Mouse (Mus musculus) midbrain, embryonic 15.5 days (tissue): Measurements from ENCODE around the gene Pfn3. TPM values are rescaled to one million over a fixed set of nuclear protein-coding genes. Genes with fewer than 3 reads are reported as not detected.

ENCODE experiments used
- ATAC-seq: fragments of 200-750 bp; cut with Nextera tagmentation; replicated peaks from 2 replicates; pipeline ENCODE4 v1.8.0; 2017; ENCODE audit warnings: moderate TSS enrichment
- H3K27ac ChIP-seq: fragments of 300-500 bp; sonication (generic); 2 replicates; pipeline ENCODE4 v1.5.1; 2015; ENCODE audit warnings: mild to moderate bottlenecking, inconsistent platforms
- H3K27me3 ChIP-seq: fragments of 300-500 bp; sonication (generic); replicated peaks from 2 replicates; pipeline ENCODE4 v1.6.1; 2015; ENCODE audit warnings: inconsistent platforms
- H3K36me3 ChIP-seq: fragments of 300-500 bp; sonication (generic); replicated peaks from 2 replicates; pipeline ENCODE4 v1.6.1; 2015; ENCODE audit warnings: inconsistent platforms
- H3K4me1 ChIP-seq: fragments of 300-500 bp; sonication (generic); 2 replicates; pipeline ENCODE4 v1.6.1; 2015; ENCODE audit warnings: inconsistent platforms
- H3K4me2 ChIP-seq: fragments of 300-500 bp; sonication (generic); 2 replicates; pipeline ENCODE4 v1.6.1; 2015; ENCODE audit warnings: inconsistent platforms, mild to moderate bottlenecking, moderate library complexity
- H3K4me3 ChIP-seq: fragments of 300-500 bp; sonication (generic); 2 replicates; pipeline ENCODE4 v1.5.1; 2015; ENCODE audit warnings: mild to moderate bottlenecking, inconsistent platforms
- H3K9ac ChIP-seq: fragments of 300-500 bp; sonication (generic); 2 replicates; pipeline ENCODE4 v1.6.1; 2015; ENCODE audit warnings: mild to moderate bottlenecking, inconsistent platforms
- H3K9me3 ChIP-seq: fragments of 300-500 bp; sonication (generic); 2 replicates; pipeline ENCODE4 v1.6.1; 2016; ENCODE audit warnings: inconsistent platforms
- WGBS: fragments of 180-500 bp; shearing (Covaris S2); methylation state at CpG from one replicate; pipeline ENCODE4 v1.1.7; 2015; ENCODE audit warnings: mixed read lengths; 5-methylcytosine and 5-hydroxymethylcytosine counted together
- polyA plus RNA-seq: library from polyadenylated mRNA; unstranded; fragments of >200 nt; fragmentation: Nextera tagmentation; extraction: Ambion mirVana; gene quantifications from 2 replicates; pipeline ENCODE4 v1.2.1, GENCODE M21; 2015

The Pfn3 gene
- polyA plus RNA-seq: 0.43 and 0.45 TPM in 2 replicates

DNA sequence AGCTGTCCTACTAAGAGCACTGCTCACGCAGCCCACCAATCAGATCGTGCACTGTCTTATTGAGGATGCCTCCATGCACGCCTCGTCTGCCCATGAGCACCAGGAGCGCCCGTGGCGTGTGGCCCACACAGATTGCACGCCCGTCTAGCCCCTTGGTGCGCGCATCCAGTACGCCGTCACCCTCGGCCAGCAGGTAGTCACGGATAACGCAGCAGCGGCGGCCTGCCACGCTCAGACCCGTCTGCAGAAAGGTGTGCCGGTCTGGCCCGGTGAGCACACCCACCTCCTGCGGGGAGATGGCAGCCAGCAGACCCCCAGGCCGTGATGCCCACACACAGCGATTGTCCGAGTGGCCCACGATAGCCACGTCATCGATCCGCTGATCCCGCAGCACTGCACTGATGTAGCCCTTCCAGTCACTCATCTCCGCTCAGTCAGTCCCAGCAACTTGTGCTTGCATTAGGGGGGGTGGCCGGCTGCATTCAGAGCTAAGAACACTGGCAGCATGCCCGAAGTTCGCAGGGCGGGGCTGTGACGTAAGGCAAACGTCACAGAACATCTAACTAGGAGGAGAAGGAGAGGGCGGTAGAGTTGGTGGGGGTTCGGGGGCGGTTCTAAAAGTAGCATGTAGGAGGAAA, at the start of gene Pfn3:
Gene Pfn3, minus strand, starts transcription at position 490 of the 638 bp plus-strand sequence.
- 11% methylated on average over 41 of the region's 41 CpGs for WGBS
- Histone ChIP-seq H3K9me3 (no peaks in the 10 kb centered on the region), H3K9ac (peak within 1 kb of the TSS; percentile 33), H3K36me3 (no peaks in the 10 kb centered on the region), H3K27ac (no peak within 1 kb of the TSS), H3K4me2 (peak within 1 kb of the TSS; percentile 60), H3K4me3 (peak within 1 kb of the TSS; percentile 39), H3K4me1 (peaks cover 10% of the 10 kb centered on the region), H3K27me3 (peaks cover 21% of the 10 kb centered on the region)
- ATAC-seq: peak; percentile 67

DNA sequence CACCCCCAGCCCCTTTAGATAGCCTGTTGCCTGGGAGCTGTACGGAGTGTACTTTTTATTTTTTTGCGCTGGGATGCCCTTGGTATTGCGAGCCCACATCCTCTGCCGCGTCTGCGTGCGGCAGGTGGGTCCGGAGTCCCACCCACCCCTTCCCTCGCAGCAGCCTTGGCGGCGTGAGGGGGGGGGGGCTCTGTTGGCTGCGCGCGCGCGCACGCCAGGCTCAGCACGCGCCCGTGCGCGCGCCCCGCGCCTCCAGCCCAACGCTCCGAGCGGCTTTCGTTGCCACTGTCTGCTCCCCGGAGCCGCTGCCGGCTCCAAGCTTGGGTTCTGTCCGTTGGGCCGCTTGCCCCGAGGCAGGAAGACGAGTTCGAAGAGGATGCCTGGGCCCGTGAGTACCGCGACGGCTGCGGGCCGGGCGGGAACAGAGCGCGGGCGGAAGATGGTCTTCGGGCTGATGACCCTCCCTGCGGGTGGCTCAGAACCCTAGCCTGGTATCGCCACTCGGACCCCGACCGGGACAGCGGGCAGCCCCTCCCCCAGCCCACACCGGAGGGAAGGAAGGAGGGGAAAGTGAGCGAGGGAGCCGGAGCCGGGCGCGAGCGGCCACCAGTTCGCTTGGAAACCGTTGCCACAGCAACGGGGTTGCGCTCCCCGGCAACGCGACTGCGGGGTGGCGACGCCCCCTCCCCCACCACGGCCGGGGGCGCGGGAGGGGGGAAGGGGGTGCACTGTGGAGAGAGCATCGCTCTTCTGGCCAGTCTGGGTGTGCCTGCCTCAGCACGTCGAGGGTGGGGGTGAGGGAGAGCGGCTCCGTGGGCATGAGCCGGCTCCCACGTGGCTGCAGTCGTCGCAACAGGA, 49.2 kb upstream of the Pfn3 start, which contains the start of gene Prr7:
Gene Prr7, plus strand, starts transcription at position 241 of the 858 bp plus-strand sequence.
- WGBS: under 1% methylated on average over 79 of the region's 84 CpGs
- peaks cover 57% of the 10 kb centered on the region for H3K4me1 ChIP-seq
- peak within 1 kb of the TSS; percentile 97 for H3K27ac ChIP-seq
- no peaks in the 10 kb centered on the region for H3K9me3 ChIP-seq
- peak within 1 kb of the TSS; percentile 76 for H3K9ac ChIP-seq
- H3K4me2 ChIP-seq: peak within 1 kb of the TSS; percentile 89
- H3K27me3 ChIP-seq: no peaks in the 10 kb centered on the region
- H3K36me3 ChIP-seq: peaks cover 3% of the 10 kb centered on the region; the same call in 1 of the 2 replicates
- H3K4me3 ChIP-seq: peak within 1 kb of the TSS; percentile 61
- ATAC-seq: peak; percentile 80

DNA sequence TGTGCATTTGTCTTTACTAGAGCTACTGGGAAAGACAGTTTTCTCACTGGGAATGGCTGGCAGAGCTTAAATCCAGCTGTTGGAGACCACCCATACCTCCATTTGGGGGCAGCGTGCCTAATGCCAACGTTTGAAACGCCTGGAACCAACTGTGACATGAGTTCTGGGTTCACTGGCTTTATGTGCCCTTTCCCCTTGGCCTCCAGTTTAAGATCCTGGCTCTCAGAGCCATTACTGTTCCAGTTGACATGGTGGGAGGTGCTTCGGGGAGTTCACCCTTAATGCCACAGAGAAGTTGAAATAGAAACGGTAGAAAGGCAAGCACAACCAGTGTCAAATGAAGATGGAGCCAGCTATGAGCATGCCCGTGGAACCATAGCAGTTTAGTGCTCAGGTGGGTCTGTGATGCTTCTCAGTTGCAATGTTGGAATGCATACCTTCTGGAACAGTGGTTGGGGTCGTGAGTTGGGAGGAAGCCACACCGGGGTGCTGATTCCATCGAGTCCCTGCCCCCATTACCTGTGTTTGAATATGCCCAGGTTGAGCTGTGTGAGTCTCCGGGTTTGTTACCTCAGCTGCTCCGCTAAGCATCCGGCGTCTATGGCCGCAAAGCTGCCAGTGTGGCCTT, 48.5 kb upstream of the Pfn3 start:
- Histone ChIP-seq H3K4me1 (peaks cover 50% of the 10 kb centered on the region), H3K4me2 (peak overlapping the region; percentile 89), H3K4me3 (peak overlapping the region; percentile 61), H3K9me3 (no peaks in the 10 kb centered on the region), H3K36me3 (peaks cover 10% of the 10 kb centered on the region; the same call in 1 of the 2 replicates), H3K9ac (peak overlapping the region; percentile 76), H3K27me3 (no peaks in the 10 kb centered on the region), H3K27ac (peak overlapping the region; percentile 97)
- WGBS: 6% methylated on average over 14 of the region's 14 CpGs
- ATAC-seq: peak; percentile 24

DNA sequence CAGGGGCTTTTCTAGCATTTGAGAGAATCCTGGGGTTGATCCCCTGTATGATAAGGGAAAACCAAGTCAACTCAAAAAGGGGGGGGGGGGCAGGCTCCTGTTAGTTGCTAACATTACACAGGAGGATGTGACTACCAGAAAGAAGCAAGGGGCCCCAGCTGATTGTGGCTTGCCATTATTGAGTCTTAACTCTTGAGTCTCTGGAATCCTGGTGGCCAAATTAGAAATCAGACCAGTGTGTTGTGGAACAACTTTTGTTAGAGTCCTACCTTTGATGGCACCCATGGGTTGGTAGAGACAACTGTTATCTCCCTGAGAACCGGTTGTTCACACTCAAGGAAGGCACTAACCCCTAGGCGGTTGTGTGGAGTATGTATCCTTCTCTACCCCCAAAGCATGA, 47.9 kb upstream of the Pfn3 start:
- H3K9ac ChIP-seq: no peak overlapping the region
- peak overlapping the region; percentile 89; the same call in 1 of the 2 replicates for H3K4me2 ChIP-seq
- 44% methylated on average over 2 of the region's 2 CpGs for WGBS
- no peaks in the 10 kb centered on the region for H3K9me3 ChIP-seq
- H3K27me3 ChIP-seq: no peaks in the 10 kb centered on the region
- peaks cover 44% of the 10 kb centered on the region for H3K4me1 ChIP-seq
- H3K27ac ChIP-seq: peak overlapping the region; percentile 97
- no peak overlapping the region for H3K4me3 ChIP-seq
- H3K36me3 ChIP-seq: peaks cover 14% of the 10 kb centered on the region; the same call in 1 of the 2 replicates
- no peak for ATAC-seq

DNA sequence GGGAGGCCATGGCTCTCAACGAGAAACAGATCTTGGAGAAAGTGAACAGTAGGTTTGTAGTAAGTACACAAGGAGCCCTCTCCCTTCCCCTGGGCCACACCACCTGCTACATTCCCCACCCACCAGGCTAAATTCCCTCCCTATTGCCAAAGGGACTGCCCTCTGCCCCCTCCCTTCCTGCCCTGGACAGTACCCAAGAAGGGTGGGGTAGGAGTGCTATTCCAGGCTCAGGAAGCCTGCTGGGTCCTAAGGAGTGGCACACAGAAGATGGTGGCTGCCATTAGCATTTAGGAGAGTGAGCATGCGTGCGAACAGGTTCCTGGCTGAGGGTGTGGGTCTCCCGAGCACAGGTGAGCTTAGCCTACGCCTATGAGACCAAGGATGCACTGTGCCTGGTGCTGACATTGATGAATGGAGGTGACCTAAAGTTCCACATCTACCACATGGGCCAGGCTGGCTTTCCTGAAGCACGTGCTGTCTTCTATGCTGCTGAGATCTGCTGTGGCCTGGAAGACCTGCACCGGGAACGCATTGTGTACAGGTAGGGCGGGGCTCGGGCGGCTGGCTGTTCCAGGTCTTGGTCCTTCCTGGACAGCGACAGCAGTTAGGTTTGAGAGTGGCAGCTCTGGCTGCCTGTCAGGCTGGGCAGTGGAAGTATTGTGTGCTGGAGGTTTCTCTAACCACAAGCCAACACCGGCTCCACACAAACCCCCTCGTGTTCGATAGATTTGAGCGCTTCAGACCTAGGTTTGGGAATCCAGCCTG, 36.9 kb upstream of the Pfn3 start:
- no peak overlapping the region for H3K27ac ChIP-seq
- H3K4me3 ChIP-seq: no peak overlapping the region
- H3K9me3 ChIP-seq: no peaks in the 10 kb centered on the region
- ATAC-seq: no peak
- H3K27me3 ChIP-seq: no peaks in the 10 kb centered on the region
- no peak overlapping the region for H3K9ac ChIP-seq
- no peak overlapping the region for H3K4me2 ChIP-seq
- peaks cover 9% of the 10 kb centered on the region for H3K4me1 ChIP-seq
- H3K36me3 ChIP-seq: peaks cover 44% of the 10 kb centered on the region
- WGBS: 96% methylated on average over 16 of the region's 16 CpGs

DNA sequence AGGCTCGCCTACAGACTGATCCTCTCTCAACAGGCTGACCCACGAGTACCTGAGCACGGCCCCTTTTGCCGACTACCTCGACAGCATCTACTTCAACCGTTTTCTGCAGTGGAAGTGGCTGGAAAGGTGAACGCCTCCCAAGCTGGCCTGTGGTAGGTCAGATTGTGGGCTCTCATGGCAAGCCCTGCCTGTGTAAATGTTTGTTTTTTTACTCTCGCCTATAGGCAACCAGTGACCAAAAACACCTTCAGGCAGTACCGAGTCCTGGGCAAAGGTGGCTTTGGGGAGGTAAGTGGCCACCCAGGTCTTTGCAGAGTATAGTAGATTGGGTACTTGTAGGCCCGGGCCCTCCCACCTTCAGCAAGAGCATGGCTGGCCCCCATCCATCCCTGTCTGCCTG, 36.3 kb upstream of the Pfn3 start:
- no peaks in the 10 kb centered on the region for H3K27me3 ChIP-seq
- H3K9ac ChIP-seq: no peak overlapping the region
- H3K4me1 ChIP-seq: peaks cover 16% of the 10 kb centered on the region
- H3K4me2 ChIP-seq: no peak overlapping the region
- ATAC-seq: no peak
- peaks cover 44% of the 10 kb centered on the region for H3K36me3 ChIP-seq
- WGBS: 92% methylated on average over 10 of the region's 10 CpGs
- H3K4me3 ChIP-seq: no peak overlapping the region
- no peaks in the 10 kb centered on the region for H3K9me3 ChIP-seq
- H3K27ac ChIP-seq: no peak overlapping the region

DNA sequence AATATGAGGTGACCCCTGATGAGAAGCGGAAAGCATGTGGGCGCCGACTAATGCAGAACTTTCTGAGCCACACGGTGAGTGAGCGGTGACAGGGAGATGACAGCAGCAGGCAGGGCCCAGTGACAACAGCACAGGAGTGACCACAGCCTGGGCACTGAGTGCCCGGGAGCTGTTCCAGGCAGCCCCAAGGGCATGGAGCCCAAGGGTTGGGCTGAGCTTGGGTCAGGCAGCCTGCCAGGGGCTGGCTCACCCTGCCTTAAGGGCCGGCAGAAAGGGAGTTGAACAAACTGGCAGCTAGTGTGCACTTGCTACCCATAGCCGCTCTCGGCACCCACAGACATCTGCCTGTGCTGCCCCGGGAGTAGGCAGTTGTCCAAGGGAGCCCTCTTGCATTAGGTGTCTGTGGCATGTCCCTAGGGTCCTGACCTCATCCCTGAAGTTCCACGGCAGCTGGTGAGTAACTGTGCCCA, 35.5 kb upstream of the Pfn3 start:
- Histone ChIP-seq H3K27ac (no peak overlapping the region), H3K4me1 (peaks cover 22% of the 10 kb centered on the region), H3K9ac (no peak overlapping the region), H3K4me2 (no peak overlapping the region), H3K4me3 (no peak overlapping the region), H3K9me3 (no peaks in the 10 kb centered on the region), H3K27me3 (no peaks in the 10 kb centered on the region), H3K36me3 (peaks cover 40% of the 10 kb centered on the region)
- WGBS: 97% methylated on average over 11 of the region's 11 CpGs
- no peak for ATAC-seq

DNA sequence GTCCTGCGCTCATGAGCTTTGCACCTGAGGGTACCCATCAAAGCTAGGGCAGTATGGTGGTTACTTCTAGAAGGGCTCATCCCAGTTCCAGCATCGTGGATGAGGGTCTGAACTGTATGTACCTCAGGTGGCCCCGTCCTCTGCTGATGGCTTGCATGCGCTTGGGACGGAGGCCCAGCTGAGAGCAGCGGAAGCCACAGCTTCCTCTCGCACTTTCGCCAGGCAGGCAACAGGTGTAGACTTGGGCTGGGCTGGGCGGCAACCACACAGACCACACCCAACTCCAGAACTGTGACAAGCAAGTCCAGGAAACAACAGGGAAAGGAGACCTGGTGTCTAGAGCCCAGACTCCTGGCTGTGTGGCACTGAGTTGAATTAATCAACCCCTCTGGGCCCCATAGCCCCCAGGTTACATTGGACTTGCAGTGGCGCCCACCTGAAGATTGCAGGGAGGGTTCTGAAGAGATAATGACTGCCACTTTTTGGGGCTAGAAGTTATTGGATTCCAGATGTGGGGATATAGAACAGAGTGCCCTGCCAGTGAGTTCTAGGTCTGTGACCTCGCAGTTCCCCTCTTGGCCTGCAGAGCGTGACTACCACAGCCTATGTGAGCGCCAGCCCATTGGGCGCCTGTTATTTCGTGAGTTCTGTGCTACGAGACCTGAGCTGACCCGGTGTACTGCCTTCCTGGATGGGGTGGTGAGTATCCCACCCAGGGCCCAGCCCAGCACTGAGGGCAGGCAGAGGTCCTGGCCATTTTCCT, 34.8 kb upstream of the Pfn3 start:
- H3K27me3 ChIP-seq: no peaks in the 10 kb centered on the region
- no peak overlapping the region for H3K4me2 ChIP-seq
- no peak overlapping the region for H3K27ac ChIP-seq
- H3K4me1 ChIP-seq: peaks cover 22% of the 10 kb centered on the region
- no peak overlapping the region for H3K9ac ChIP-seq
- no peaks in the 10 kb centered on the region for H3K9me3 ChIP-seq
- no peak for ATAC-seq
- peaks cover 36% of the 10 kb centered on the region for H3K36me3 ChIP-seq
- 95% methylated on average over 17 of the region's 17 CpGs for WGBS
- no peak overlapping the region for H3K4me3 ChIP-seq

DNA sequence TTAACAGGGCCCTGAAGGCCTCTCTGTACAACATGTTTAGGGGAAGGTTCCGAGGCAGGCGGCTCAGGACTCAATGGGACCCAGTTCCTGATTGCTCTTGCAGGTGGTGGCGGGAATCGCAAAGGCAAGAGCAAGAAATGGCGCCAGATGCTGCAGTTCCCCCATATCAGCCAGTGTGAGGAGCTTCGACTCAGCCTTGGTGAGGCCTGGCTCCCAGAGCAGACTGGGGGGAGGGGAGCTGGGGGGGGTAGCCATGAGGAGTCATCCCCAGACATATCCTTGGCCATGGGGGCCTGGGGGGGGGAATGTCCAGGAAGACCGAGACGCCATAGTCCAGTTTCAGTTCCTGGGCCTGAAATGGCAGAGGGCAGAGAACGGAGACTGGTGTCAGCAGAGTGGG, 34.2 kb upstream of the Pfn3 start:
- no peaks in the 10 kb centered on the region for H3K27me3 ChIP-seq
- H3K27ac ChIP-seq: no peak overlapping the region
- no peak overlapping the region for H3K4me3 ChIP-seq
- peaks cover 22% of the 10 kb centered on the region for H3K4me1 ChIP-seq
- no peak overlapping the region for H3K9ac ChIP-seq
- H3K36me3 ChIP-seq: peaks cover 32% of the 10 kb centered on the region
- no peaks in the 10 kb centered on the region for H3K9me3 ChIP-seq
- no peak overlapping the region for H3K4me2 ChIP-seq
- no peak for ATAC-seq
- 91% methylated on average over 9 of the region's 9 CpGs for WGBS

DNA sequence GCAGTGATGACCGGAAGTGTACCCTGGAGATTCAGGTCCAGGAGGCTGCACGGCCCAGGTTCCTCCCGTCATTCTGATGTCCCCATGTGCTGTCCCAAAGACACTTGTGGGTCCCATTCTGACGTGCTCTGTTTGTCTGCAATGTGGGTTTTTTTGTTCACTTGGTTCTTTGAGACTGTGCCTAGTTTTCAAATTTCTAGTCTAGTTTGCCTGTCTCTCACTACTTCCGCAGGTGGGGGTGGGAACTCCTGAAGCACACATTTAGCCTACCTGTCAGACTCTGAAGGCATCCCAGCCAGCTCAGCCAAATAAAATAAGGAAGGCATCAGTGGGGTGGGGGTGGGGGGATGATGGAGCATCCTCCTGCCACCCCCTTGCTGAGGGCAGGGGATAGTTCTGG, 33.1 kb upstream of the Pfn3 start:
- Histone ChIP-seq H3K36me3 (peaks cover 28% of the 10 kb centered on the region), H3K9me3 (no peaks in the 10 kb centered on the region), H3K4me3 (no peak overlapping the region), H3K4me1 (peaks cover 30% of the 10 kb centered on the region), H3K27ac (no peak overlapping the region), H3K27me3 (no peaks in the 10 kb centered on the region), H3K4me2 (no peak overlapping the region), H3K9ac (no peak overlapping the region)
- WGBS: 94% methylated on average over 5 of the region's 5 CpGs
- no peak for ATAC-seq

DNA sequence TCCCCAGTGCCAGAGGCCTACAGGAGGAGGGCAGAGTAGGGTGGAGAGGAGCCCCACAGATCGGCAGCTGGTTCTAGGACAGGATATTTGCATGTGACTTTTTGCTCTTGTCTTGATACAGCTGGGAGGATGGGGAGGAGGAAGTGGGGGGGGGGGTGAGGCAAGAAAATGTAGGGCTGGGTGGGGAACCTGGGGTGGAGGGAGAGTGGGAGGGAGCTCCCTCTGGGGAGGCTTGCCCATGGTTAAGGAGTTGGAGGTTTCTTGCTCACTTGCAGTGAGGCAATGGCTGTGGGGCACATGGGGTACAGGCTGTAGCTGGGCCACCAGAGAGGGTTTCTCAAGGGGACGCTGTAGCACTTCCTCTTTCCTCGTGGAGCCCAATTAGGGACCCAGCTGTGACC, 32.5 kb upstream of the Pfn3 start:
- Histone ChIP-seq H3K27ac (no peak overlapping the region), H3K4me3 (no peak overlapping the region), H3K4me1 (peaks cover 30% of the 10 kb centered on the region), H3K4me2 (no peak overlapping the region), H3K27me3 (no peaks in the 10 kb centered on the region), H3K36me3 (peaks cover 22% of the 10 kb centered on the region), H3K9ac (no peak overlapping the region), H3K9me3 (no peaks in the 10 kb centered on the region)
- 61% methylated on average over 3 of the region's 3 CpGs for WGBS
- no peak for ATAC-seq
